Mouse (Mus musculus): Measurements from ENCODE around the gene Sfswap. TPM values are rescaled to one million over a fixed set of nuclear protein-coding genes. Genes with fewer than 3 reads are reported as not detected.

The Sfswap gene
- polyA plus RNA-seq, 2 experiments = 13.1 to 25.9 TPM

- 83% methylated on average over 2 of the region's 2 CpGs for WGBS (ENCODE audit: insufficient replicate concordance)
- H3K27me3 ChIP-seq (ENCODE audit: control insufficient read depth, insufficient read depth, low read length) = no peaks in the 10 kb centered on the region
- H3K9me3 ChIP-seq (ENCODE audit: control insufficient read depth, low read length) = no peaks in the 10 kb centered on the region
- no peaks in the 10 kb centered on the region; a peak in 1 of 4 replicates for H3K4me1 ChIP-seq (replicated peaks; ENCODE audit: control insufficient read depth in 2 of 2, insufficient read depth in 2 of 2, low read length in 1 of 2)
- H3K9ac ChIP-seq (replicated peaks) = no peak overlapping the region
- H3K27ac ChIP-seq = no peak overlapping the region
- H3K4me3 ChIP-seq (ENCODE audit: insufficient read depth in 1 of 2, low read depth in 2 of 2, low read length in 2 of 2) = no peak overlapping the region
- H3K4me2 ChIP-seq (ENCODE audit: low read depth) = no peak overlapping the region
- no peak for DNase-seq (ENCODE audit: low read depth in 3 of 3, low spot score in 3 of 3)
- H3K36me3 ChIP-seq (replicated peaks; ENCODE audit: control insufficient read depth, insufficient read depth, low read depth) = peaks cover 8% of the 10 kb centered on the region
- ATAC-seq (ENCODE audit: insufficient read depth) = no peak
- TF ChIP-seq EP300 (IDR thresholded peaks at IDR 0.05; ENCODE audit: low read depth) (no peak), CTCF (IDR thresholded peaks at IDR 0.05; ENCODE audit: low read depth) (no peak)
These were observed 33.5 kb downstream of the Sfswap start for GRCm38 (mm10) chr5:129534500-129534899.

GRCm38 (mm10) chr5:129535021-129535420 lies 34.0 kb downstream of the Sfswap start:
- Histone ChIP-seq H3K36me3 (replicated peaks; ENCODE audit: control insufficient read depth, insufficient read depth, low read depth) (peaks cover 13% of the 10 kb centered on the region), H3K9me3 (ENCODE audit: control insufficient read depth, low read length) (no peaks in the 10 kb centered on the region), H3K4me1 (replicated peaks; ENCODE audit: control insufficient read depth in 2 of 2, insufficient read depth in 2 of 2, low read length in 1 of 2) (no peaks in the 10 kb centered on the region; a peak in 1 of 4 replicates), H3K4me3 (ENCODE audit: insufficient read depth in 1 of 2, low read depth in 2 of 2, low read length in 2 of 2) (no peak overlapping the region), H3K4me2 (ENCODE audit: low read depth) (no peak overlapping the region), H3K27me3 (ENCODE audit: control insufficient read depth, insufficient read depth, low read length) (no peaks in the 10 kb centered on the region), H3K9ac (replicated peaks) (no peak overlapping the region), H3K27ac (no peak overlapping the region)
- DNase-seq (ENCODE audit: low read depth in 3 of 3, low spot score in 3 of 3) = no peak
- WGBS (ENCODE audit: insufficient replicate concordance) = 77% methylated on average over 2 of the region's 2 CpGs
- TF ChIP-seq EP300 (IDR thresholded peaks at IDR 0.05; ENCODE audit: low read depth) (no peak), CTCF (IDR thresholded peaks at IDR 0.05; ENCODE audit: low read depth) (no peak)
- ATAC-seq (ENCODE audit: insufficient read depth) = no peak

DNA sequence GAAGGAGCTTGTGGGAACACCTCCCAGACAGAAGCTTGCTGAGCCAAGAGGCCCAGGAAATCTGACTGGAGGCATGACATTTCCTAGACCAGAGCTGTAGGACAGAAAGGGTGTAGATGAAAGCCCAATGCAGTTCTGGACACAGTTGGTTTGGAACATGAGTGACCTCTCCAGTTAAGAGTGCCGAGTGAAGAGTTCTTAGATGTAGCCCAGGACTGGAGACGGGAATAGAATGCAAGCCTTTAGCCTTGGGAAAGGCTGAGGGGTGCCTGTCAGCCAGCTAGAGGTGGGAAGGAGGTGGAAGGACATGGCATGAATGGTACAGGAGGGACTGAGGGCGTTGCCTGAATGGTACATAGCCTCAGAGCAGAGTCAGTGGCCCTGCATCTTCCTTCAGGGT lies 34.4 kb downstream of the Sfswap start:
- Histone ChIP-seq H3K4me2 (ENCODE audit: low read depth) (no peak overlapping the region), H3K27me3 (ENCODE audit: control insufficient read depth, insufficient read depth, low read length) (no peaks in the 10 kb centered on the region), H3K9ac (replicated peaks) (no peak overlapping the region), H3K4me1 (replicated peaks; ENCODE audit: control insufficient read depth in 2 of 2, insufficient read depth in 2 of 2, low read length in 1 of 2) (no peaks in the 10 kb centered on the region; a peak in 1 of 4 replicates), H3K27ac (no peak overlapping the region), H3K4me3 (ENCODE audit: insufficient read depth in 1 of 2, low read depth in 2 of 2, low read length in 2 of 2) (no peak overlapping the region), H3K36me3 (replicated peaks; ENCODE audit: control insufficient read depth, insufficient read depth, low read depth) (peaks cover 16% of the 10 kb centered on the region), H3K9me3 (ENCODE audit: control insufficient read depth, low read length) (no peaks in the 10 kb centered on the region)
- DNase-seq (ENCODE audit: low read depth in 3 of 3, low spot score in 3 of 3) = no peak
- 80% methylated on average over 3 of the region's 3 CpGs for WGBS (ENCODE audit: insufficient replicate concordance)
- ATAC-seq (ENCODE audit: insufficient read depth) = no peak
- TF ChIP-seq CTCF (IDR thresholded peaks at IDR 0.05; ENCODE audit: low read depth) (no peak), EP300 (IDR thresholded peaks at IDR 0.05; ENCODE audit: low read depth) (no peak)

DNA sequence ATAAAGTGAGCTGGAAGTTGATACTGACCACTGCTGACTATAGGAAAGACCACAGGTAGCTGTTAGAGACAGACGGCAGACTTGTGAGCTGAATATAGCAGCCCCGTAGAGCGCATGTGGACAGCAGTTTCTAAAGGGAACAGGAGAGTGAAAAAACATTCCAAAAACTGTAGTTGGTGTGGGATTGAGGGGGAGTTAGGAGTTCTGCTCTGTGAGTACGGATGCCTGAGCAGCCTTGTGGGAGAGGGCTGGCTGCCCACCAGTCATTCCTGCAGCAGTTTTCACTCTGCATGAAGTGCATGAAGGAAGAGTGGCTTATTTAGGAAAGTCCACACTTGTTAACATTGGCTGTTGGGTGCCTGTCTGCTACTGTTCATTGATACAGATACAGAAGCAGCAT lies 37.8 kb downstream of the Sfswap start:
- no peaks in the 10 kb centered on the region for H3K9me3 ChIP-seq (ENCODE audit: control insufficient read depth, low read length)
- WGBS (ENCODE audit: insufficient replicate concordance) = 81% methylated on average over 4 of the region's 4 CpGs
- H3K4me1 ChIP-seq (replicated peaks; ENCODE audit: control insufficient read depth in 2 of 2, insufficient read depth in 2 of 2, low read length in 1 of 2) = no peaks in the 10 kb centered on the region; a peak in 1 of 4 replicates
- H3K4me3 ChIP-seq (ENCODE audit: insufficient read depth in 1 of 2, low read depth in 2 of 2, low read length in 2 of 2) = no peak overlapping the region
- H3K36me3 ChIP-seq (replicated peaks; ENCODE audit: control insufficient read depth, insufficient read depth, low read depth) = peaks cover 46% of the 10 kb centered on the region
- H3K27ac ChIP-seq = no peak overlapping the region
- DNase-seq (ENCODE audit: low read depth in 3 of 3, low spot score in 3 of 3) = no peak
- no peak for TF ChIP-seq EP300 (IDR thresholded peaks at IDR 0.05; ENCODE audit: low read depth)
- no peak for TF ChIP-seq CTCF (IDR thresholded peaks at IDR 0.05; ENCODE audit: low read depth)
- H3K9ac ChIP-seq (replicated peaks) = no peak overlapping the region
- no peaks in the 10 kb centered on the region for H3K27me3 ChIP-seq (ENCODE audit: control insufficient read depth, insufficient read depth, low read length)
- H3K4me2 ChIP-seq (ENCODE audit: low read depth) = no peak overlapping the region
- ATAC-seq (ENCODE audit: insufficient read depth) = no peak

DNA sequence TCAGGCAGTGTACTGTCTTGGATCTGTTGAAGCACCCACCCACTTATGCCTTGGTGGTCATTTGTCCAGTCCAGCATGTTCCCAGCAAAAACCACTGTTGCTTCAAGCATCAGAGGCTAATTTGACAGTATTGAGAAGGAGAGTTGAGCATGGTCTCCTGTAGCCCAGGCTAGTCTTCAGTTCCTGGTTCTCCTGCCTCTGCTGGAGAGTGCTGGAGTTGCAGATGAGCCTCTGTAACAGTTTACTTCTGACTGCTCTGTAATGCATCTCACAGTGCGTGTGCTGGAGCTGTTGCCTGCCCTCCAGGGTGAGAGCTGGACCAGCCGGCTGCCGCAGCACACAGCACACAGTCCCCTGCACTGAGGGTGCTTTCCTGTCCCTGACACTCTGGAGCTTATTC lies 41.2 kb downstream of the Sfswap start:
- TF ChIP-seq CTCF (IDR thresholded peaks at IDR 0.05; ENCODE audit: low read depth) (no peak), EP300 (IDR thresholded peaks at IDR 0.05; ENCODE audit: low read depth) (no peak)
- H3K27ac ChIP-seq = no peak overlapping the region
- no peak for ATAC-seq (ENCODE audit: insufficient read depth)
- peaks cover 62% of the 10 kb centered on the region for H3K36me3 ChIP-seq (replicated peaks; ENCODE audit: control insufficient read depth, insufficient read depth, low read depth)
- DNase-seq (ENCODE audit: low read depth in 3 of 3, low spot score in 3 of 3) = no peak
- no peak overlapping the region for H3K9ac ChIP-seq (replicated peaks)
- no peaks in the 10 kb centered on the region; a peak in 1 of 4 replicates for H3K4me1 ChIP-seq (replicated peaks; ENCODE audit: control insufficient read depth in 2 of 2, insufficient read depth in 2 of 2, low read length in 1 of 2)
- H3K4me3 ChIP-seq (ENCODE audit: insufficient read depth in 1 of 2, low read depth in 2 of 2, low read length in 2 of 2) = no peak overlapping the region
- no peaks in the 10 kb centered on the region for H3K9me3 ChIP-seq (ENCODE audit: control insufficient read depth, low read length)
- no peak overlapping the region for H3K4me2 ChIP-seq (ENCODE audit: low read depth)
- 85% methylated on average over 3 of the region's 3 CpGs for WGBS (ENCODE audit: insufficient replicate concordance)
- H3K27me3 ChIP-seq (ENCODE audit: control insufficient read depth, insufficient read depth, low read length) = no peaks in the 10 kb centered on the region

Data from liver, embryonic 14.5 days (tissue).